Mouse (Mus musculus) megakaryocyte-erythroid progenitor cell, adult 5 weeks (primary cell): ENCODE results near the gene Hmgcr. TPM values are rescaled to one million over a fixed set of nuclear protein-coding genes. Genes with fewer than 3 reads are reported as not detected.

Source experiments
- polyA plus RNA-seq: library from polyadenylated mRNA; stranded (reverse); fragments of >175 nt; gene quantifications from 2 replicates; pipeline ENCODE4 v1.2.3, GENCODE M21; 2012

Hmgcr gene
- polyA plus RNA-seq = 6.7 and 7.6 TPM in 2 replicates

DNA sequence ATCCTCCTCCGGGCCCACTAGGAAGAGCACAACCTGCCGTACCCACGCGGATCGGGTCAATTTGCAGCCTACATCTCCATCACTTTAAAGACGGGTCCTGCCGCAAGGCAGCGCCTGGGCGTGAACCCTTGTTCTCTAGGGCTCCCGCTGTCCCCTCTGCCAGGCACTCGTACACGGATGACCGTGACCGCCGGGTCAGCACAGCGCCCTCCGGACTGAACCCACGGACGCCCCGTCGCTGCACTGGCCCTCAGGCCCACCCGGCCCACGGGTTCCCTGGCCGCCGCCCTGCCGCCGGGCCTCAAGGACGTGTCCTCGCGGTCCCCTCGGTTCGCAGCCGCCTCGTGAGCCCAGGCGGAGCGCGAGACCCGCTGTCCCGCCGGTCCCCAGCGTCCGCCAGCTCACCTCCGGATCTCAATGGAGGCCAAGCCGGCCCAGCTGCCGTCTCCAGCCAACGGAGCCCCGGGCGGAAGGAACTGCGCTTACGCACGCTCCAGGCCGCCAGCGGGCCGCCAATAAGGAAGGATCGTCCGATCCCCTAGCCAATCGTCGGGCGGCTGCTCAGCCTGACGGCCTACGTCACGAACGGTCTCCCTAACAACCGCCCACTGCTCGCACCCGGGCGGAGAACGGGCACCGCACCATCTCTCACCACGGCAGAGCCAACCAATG lies at the start of gene Hmgcr:
Gene Hmgcr, minus strand, starts transcription at position 531 of the 672 bp plus-strand sequence.

Other genes starting within 250 kb of the Hmgcr start
- gene Ankdd1b, start 199.7 kb downstream of the Hmgcr start, polyA plus RNA-seq = not detected in 2 replicates
- gene Gm17622, start 180.2 kb downstream of the Hmgcr start, polyA plus RNA-seq = not detected in 2 replicates
- 0.40 and 0.41 TPM in 2 replicates for gene Polk, start 128.4 kb downstream of the Hmgcr start, polyA plus RNA-seq
- 13.5 and 15.1 TPM in 2 replicates for gene Col4a3bp, start 128.3 kb downstream of the Hmgcr start, polyA plus RNA-seq
- gene Ankrd31, start 77.3 kb upstream of the Hmgcr start, polyA plus RNA-seq = not detected in 2 replicates